Mouse (Mus musculus) testis, adult 2 months (tissue): Measurements from ENCODE around the gene Lrp3. TPM values are rescaled to one million over a fixed set of nuclear protein-coding genes. Genes with fewer than 3 reads are reported as not detected.
"Not testable (repeated sequence)": the region's sequence is repeated elsewhere in the genome, so short reads cannot be mapped to it uniquely, and the experiment has no call there.

Experiments used
- H3K27ac ChIP-seq: fragments of 200-500 bp; 2 replicates; pipeline ENCODE4 v1.5.1; 2012; ENCODE audit warnings: low read depth, low read length; ENCODE audit not compliant: control insufficient read depth, insufficient read depth
- H3K27me3 ChIP-seq: fragments of 200-500 bp; 2 replicates; pipeline ENCODE4 v1.6.1; 2012; ENCODE audit warnings: mild to moderate bottlenecking, low read length, moderate library complexity; ENCODE audit not compliant: control insufficient read depth, insufficient read depth
- H3K36me3 ChIP-seq: fragments of 200-500 bp; 2 replicates; pipeline ENCODE4 v1.6.1; 2012; ENCODE audit warnings: mild to moderate bottlenecking, low read length; ENCODE audit not compliant: control insufficient read depth, insufficient read depth
- H3K4me1 ChIP-seq: fragments of 200-500 bp; 2 replicates; pipeline ENCODE4 v1.6.1; 2012; ENCODE audit warnings: low read length; ENCODE audit not compliant: control insufficient read depth, insufficient read depth
- H3K4me3 ChIP-seq: fragments of 200-500 bp; 2 replicates; pipeline ENCODE4 v1.5.1; 2012; ENCODE audit warnings: low read depth, mild to moderate bottlenecking, low read length, moderate library complexity, mixed read lengths; ENCODE audit not compliant: control insufficient read depth
- CTCF ChIP-seq: fragments of 200-500 bp; IDR thresholded peaks from 2 replicates; pipeline ENCODE4 v1.5.1; 2012; ENCODE audit warnings: low read depth, mild to moderate bottlenecking, inconsistent platforms, low read length, moderate library complexity; ENCODE audit not compliant: control insufficient read depth, insufficient read depth, insufficient replicate concordance
- POLR2A ChIP-seq: fragments of 200-500 bp; IDR thresholded peaks from 2 replicates; pipeline ENCODE4 v1.6.1; 2012; ENCODE audit warnings: low read depth, mild to moderate bottlenecking, inconsistent platforms, low read length, moderate library complexity; ENCODE audit not compliant: control insufficient read depth
- polyA plus RNA-seq: library from polyadenylated mRNA; depleted of rRNA; stranded (reverse); fragments of >200 nt; gene quantifications from 2 replicates; pipeline ENCODE4 v1.2.3, GENCODE M21; 2012; rRNA removed

The Lrp3 gene
- polyA plus RNA-seq: 0.67 and 0.70 TPM in 2 replicates

GRCm38 (mm10) chr7:35215225-35215624, at the start of gene Lrp3:
Lrp3 (minus strand) TSS chr7:35215498.
- Histone ChIP-seq H3K36me3 (no peaks in the 10 kb centered on the region), H3K4me3 (peak within 1 kb of the TSS; percentile 66), H3K27ac (no peak within 1 kb of the TSS), H3K27me3 (no peaks in the 10 kb centered on the region), H3K4me1 (peaks cover 8% of the 10 kb centered on the region)
- TF ChIP-seq POLR2A (no peak), CTCF (no peak)

GRCm38 (mm10) chr7:35264746-35265145, 49.4 kb upstream of the Lrp3 start:
- Histone ChIP-seq H3K27ac (no peak overlapping the region), H3K27me3 (no peaks in the 10 kb centered on the region), H3K4me1 (peaks cover 4% of the 10 kb centered on the region; the same call in 1 of the 2 replicates), H3K36me3 (no peaks in the 10 kb centered on the region), H3K4me3 (no peak overlapping the region)
- TF ChIP-seq CTCF: peak; percentile 64; the same call in 1 of the 2 replicates
- TF ChIP-seq POLR2A: no peak

- no peaks in the 10 kb centered on the region for H3K27me3 ChIP-seq
- no peak overlapping the region for H3K27ac ChIP-seq
- TF ChIP-seq CTCF: no peak
- TF ChIP-seq POLR2A: no peak
- H3K4me1 ChIP-seq: no peaks in the 10 kb centered on the region; the same call in 1 of the 2 replicates
- H3K36me3 ChIP-seq: no peaks in the 10 kb centered on the region
- no peak overlapping the region for H3K4me3 ChIP-seq
Observed at GRCm38 (mm10) chr7:35263595-35264489, 48.5 kb upstream of the Lrp3 start.

- Histone ChIP-seq H3K4me1 (no peaks in the 10 kb centered on the region), H3K36me3 (no peaks in the 10 kb centered on the region), H3K27me3 (no peaks in the 10 kb centered on the region), H3K27ac (no peak overlapping the region), H3K4me3 (no peak overlapping the region)
- TF ChIP-seq CTCF: peak; percentile 59; the same call in 1 of the 2 replicates
- TF ChIP-seq POLR2A: no peak
Observed at GRCm38 (mm10) chr7:35259384-35259783, 44.1 kb upstream of the Lrp3 start.

GRCm38 (mm10) chr7:35258294-35258693, 43.0 kb upstream of the Lrp3 start:
- no peak for TF ChIP-seq POLR2A
- TF ChIP-seq CTCF: no peak
- Histone ChIP-seq H3K27ac (no peak overlapping the region), H3K27me3 (no peaks in the 10 kb centered on the region), H3K4me1 (no peaks in the 10 kb centered on the region), H3K36me3 (no peaks in the 10 kb centered on the region), H3K4me3 (no peak overlapping the region)

- H3K27me3 ChIP-seq: no peaks in the 10 kb centered on the region
- no peak overlapping the region for H3K4me3 ChIP-seq
- no peaks in the 10 kb centered on the region for H3K4me1 ChIP-seq
- no peaks in the 10 kb centered on the region for H3K36me3 ChIP-seq
- peak; percentile 24; the same call in 1 of the 2 replicates for TF ChIP-seq CTCF
- no peak for TF ChIP-seq POLR2A
- no peak overlapping the region for H3K27ac ChIP-seq
Observed at GRCm38 (mm10) chr7:35252041-35252558, 36.8 kb upstream of the Lrp3 start.

GRCm38 (mm10) chr7:35237935-35238334, 22.6 kb upstream of the Lrp3 start:
- not testable (repeated sequence) for H3K4me3 ChIP-seq, H3K36me3 ChIP-seq, H3K27ac ChIP-seq, H3K27me3 ChIP-seq
- H3K4me1 ChIP-seq: peaks cover 12% of the 10 kb centered on the region

- Histone ChIP-seq H3K27ac (no peak overlapping the region), H3K4me1 (peaks cover 12% of the 10 kb centered on the region), H3K27me3 (no peaks in the 10 kb centered on the region), H3K4me3 (peak overlapping the region; percentile 62), H3K36me3 (no peaks in the 10 kb centered on the region)
- TF ChIP-seq CTCF (no peak), POLR2A (no peak)
Observed at GRCm38 (mm10) chr7:35235308-35235707, 20.0 kb upstream of the Lrp3 start.
